Mouse (Mus musculus) T-helper 2 cell (primary cell): Measurements from ENCODE around the gene Zcchc12.

Source experiments
- in situ Hi-C: fragments of 300-600 bp; cut with MboI, MseI; formaldehyde crosslinking; loops from one replicate; pipeline ENCODE4 v1.15.1; 2025; ENCODE audit warnings: high pct_unique_total_duplicates

The Zcchc12 gene

DNA sequence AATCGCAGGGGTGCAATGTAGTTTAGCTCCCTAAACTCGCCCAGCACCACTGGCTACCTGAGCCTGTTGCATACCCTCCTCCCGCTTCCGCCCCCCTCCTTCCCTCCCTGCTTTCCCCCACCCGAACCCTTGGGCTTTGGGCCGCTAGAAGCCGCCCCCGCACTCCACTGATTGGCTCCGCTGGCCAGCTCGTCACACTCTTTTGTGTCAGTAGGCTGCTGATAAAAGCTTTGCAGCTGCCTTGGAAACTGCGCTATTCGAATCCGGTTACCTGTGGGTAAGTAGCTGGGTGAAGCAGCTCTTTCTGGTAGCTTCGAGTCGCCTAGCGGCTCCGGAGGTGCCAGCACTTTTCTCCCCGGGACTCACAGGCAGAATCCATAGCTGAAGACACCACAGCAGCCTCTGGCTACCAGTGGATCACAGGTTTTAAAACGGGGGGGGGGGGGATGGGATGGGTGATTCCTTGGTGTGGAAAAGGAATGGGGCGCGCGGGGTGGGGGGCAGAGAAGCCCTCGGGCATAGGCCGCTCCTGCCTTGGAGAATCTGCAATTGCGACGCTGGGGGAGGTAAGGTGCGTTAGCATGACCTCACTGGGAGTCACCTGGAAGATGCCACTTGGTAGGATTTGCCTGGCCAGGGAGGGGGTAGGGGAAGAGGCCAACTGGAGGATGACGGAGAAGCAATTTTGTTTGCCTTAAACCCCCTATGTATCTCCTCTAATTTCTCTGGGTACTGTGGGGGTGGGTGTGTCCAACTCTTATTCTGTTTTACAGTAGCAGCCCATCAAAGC is at the start of gene Zcchc12:
Gene Zcchc12 (plus strand): TSS at position 169 of the 790 bp plus-strand sequence.
- in situ Hi-C loops, result no loop called here

DNA sequence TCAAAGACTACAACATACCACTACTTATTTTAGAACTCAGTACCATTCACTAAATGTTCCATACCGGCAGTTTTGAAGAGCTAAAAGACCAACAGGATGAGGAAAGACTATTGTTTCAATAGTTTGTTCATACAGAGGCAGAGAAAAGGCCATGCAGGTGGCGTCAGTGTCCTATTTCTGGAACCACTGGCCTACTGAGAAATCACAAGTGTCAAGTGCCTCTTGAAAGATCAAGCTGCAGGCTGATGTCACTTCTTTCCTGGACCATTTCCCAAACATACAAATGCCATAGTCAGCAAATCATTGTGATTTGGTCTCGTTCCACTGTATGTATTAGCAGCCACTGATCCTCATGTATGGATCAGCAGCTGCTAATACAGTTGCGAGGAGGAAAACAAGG is 49.0 kb upstream of the Zcchc12 start:
- in situ Hi-C loops, result no loop called here

DNA sequence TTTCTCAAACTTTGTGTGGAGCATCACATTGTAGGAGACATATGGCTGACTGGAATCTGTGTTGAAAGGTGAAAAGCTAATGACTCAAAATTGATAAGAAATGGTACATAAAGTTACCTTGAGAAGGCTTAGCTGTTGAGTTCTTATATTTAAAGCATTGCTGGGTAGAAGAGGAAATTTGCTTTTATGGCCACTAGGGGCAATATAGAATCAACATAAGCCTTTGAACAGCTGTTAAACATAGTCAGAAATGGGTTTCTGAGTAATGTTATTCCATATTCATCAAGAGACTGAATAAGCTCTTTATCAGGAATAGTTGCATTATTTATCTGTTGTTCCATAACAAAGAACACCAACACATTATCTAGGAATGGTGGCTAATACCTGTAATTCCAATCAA is 45.6 kb upstream of the Zcchc12 start:
- in situ Hi-C loops, result no loop called here

DNA sequence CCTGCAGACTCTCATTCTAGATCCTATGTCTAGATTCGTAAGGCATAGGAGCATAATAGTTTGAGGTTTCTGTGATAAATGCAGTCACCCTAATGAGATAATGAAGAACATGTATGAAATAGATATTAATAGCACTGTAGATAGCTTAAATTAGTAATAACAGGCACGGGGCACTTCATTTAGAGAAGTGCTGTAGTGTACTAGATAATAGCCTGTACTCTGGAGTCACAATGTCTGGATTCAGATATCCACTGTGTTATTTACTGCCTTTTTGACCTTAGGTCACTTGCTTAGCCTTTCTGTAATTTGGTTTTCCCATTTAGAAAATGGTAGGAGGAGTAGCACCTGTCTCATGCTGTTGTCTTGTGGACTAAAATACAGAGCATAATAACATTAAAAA is 39.0 kb upstream of the Zcchc12 start:
- in situ Hi-C loops, result no loop called here

DNA sequence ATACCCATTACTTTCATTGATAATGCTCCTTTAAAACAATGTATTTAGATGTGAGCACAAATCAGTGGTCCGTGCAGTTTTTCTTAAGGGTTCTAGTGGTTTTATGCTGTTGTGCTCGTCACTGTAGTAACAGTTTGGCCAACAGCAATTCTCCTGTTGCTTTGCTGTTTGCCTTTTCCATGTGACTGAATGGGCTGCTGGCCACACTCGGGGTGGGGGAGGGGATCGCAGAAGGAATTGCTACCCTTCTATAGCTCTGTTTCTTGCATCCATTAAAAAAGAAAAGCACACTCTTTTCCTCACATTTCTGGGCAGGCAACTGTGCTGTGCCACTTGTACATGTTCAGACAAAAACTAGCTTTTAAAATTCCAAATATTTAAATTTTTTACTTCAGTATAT is 34.1 kb upstream of the Zcchc12 start:
- in situ Hi-C loops, result no loop called here

DNA sequence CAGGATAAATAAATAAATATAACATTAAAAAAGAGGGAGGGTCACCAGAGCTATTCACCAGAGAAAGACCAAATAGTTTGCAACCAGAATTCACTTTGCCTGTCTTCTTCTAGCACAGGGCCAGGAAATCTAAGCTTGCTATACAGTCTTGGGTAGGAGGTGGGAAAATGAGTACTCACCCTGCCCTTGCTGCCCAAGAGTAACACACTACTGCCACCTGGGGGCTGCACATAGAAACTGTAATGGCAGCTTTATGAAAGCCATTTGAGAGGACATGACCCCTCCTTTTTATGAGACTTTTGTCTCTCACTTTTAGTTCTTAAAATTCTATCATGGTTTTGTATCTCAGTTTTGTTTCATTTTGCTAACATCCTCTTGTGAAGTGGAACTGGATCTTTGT is 12.1 kb upstream of the Zcchc12 start:
- in situ Hi-C loops, result loop anchor here (10.0 kb wide), 1 partner anchor 349 kb away; no protein-coding TSS in a partner anchor

DNA sequence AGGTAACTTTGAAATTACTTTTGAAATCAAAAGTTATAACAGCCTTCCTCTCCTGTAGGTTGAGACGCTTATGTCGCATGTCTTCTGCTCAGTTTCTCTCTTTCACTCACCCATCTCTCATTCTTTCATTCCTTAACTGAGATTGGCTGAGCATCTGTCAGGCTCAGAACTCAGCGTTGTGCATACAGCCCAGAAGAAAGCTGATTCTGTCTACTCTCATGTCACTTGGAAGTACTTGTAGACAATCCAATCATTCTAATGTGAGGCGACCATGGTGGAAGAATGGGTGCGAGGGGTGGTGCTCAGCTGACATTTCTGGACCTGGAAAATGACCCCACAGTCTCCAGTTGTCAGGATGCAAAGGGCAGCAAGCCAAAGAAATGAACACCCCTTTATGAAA is 9.7 kb upstream of the Zcchc12 start:
- in situ Hi-C loops, result loop anchor here (10.0 kb wide), 1 partner anchor 351 kb away; no protein-coding TSS in a partner anchor

DNA sequence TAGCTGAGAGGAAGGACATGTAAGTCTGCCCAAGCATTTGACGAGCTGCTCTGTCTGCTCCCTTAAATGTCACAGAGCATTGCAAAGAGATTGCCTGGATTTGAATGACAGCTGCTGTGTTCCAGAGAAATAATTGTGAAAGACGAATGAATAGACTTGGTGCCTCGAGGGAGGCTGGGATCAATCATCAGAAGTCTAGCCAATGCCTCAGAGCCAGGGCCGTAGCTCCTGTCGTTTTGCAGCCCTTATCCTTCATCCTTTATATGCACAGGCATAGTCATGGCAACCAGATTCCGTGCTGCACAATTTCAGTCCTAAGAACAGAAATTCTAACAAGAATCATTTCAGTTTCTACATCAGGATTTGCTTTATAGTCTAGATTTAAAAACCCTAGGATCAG is 9.3 kb upstream of the Zcchc12 start:
- in situ Hi-C loops, result loop anchor here (10.0 kb wide), 1 partner anchor 352 kb away; no protein-coding TSS in a partner anchor

DNA sequence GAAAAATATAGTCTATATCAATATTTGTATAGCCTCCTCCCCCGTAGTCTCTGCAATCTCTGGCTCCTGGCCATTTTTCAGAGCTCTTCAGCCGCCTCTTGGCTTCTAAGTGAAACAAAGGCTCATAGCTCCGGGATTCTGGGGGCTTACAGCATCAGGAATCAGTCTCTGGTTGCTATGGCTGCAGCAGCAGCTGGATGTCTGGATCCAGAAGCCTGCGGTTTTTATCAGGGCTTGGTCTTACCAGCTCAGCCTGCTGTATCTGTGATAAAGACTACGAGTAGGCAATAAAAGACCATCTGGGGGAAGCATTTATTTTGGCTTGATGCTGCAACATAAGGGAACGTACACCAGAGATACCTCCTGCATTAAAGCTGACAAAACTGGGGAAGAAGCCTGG is 1.8 kb upstream of the Zcchc12 start:
- in situ Hi-C loops, result no loop called here

DNA sequence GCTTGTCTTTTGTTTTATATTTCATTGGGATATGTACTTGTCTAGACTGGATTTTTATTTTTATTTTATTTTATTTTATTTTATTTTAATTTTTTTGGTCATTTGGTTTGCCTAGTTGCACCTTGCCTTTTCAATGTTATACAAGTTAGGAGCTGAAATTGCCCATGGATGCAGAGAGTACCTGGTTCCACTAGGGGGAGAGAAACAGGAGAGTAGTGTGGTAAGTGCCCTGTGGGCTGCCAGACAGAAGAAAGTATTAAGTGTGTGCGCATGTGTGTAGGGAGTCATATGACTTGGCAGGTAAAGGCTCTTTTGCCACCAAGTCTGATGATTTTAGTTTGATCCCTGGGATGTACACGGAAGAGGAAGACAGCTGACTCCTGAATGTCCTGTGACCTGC is 13.8 kb downstream of the Zcchc12 start:
- in situ Hi-C loops, result no loop called here

DNA sequence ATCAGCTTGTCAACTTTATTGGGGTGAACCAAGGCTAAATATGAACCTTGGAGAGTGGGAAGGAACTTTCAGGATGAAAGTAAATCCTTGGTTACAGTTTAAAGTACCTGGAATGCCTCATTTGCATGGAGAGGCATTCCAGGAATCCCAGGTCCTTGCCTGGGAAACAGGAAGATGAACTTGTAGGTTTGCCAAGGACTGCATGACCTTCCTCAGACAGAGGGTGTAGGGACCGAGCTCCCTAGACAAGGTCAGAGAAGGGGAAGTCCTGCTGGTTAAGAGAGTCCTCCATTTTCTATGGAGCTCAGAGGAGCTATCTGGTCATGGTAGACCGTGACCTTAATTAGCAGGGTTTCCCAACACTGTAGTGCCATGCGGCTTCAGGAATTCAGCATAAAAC is 15.5 kb downstream of the Zcchc12 start:
- in situ Hi-C loops, result no loop called here

DNA sequence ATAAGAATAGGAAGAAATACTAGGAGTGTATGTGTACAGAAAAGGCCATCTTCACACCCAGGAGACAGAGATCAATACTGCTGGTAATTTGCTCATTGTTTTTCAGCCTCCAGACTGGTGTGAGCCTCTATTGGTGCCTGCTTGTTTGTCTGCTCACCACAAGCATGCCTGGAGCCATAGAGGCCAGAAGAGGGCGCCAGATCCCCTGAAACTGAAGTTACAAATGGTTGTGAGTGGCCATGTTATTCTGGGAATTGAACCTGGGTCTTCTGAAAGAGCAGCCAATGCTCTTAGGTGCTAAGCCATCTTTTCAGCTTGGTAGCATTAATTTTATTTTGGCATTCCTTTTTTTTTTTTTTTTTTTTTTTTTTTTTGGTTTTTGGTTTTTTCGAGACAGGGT is 25.7 kb downstream of the Zcchc12 start:
- in situ Hi-C loops, result no loop called here

DNA sequence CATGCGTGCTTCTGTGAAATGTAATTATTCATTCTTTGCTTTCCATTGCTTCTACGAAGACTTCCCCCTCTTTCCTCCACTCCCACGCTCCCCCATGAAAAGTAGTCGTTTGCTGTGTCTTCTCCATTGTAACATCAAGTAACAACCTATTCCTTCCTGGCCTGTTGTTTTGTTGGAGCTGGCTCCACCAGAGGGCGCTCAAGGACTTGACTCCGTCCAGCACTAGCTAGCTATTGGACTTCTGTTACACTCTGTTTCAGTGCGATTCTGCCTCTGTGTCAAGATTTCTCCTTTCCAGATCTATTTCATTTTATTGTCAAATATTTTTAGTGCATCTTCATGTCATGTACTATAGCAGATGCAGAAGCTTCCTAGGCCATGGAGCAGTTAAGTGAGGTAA is 30.1 kb downstream of the Zcchc12 start:
- in situ Hi-C loops, result loop anchor here (5.0 kb wide), 1 partner anchor 167 kb away; no protein-coding TSS in a partner anchor

DNA sequence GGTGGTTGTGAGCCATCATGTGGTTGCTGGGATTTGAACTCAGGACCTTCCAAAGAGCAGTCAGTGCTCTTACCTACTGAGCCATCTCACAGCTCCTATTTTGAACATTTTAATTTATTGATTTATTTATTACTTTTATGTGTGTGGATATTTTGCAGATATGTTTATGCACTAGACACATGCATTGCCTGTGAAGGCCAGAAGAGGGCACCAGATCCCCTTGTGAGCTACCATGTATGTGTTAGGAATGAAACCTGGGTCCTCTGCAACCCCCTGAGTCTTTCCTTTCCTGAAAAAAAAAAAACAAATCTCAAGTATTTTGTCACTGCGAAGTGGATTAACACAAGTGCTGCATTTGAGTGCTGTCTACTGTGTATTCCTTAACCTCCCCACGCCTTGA is 30.9 kb downstream of the Zcchc12 start:
- in situ Hi-C loops, result loop anchor here (5.0 kb wide), 1 partner anchor 166 kb away; no protein-coding TSS in a partner anchor

DNA sequence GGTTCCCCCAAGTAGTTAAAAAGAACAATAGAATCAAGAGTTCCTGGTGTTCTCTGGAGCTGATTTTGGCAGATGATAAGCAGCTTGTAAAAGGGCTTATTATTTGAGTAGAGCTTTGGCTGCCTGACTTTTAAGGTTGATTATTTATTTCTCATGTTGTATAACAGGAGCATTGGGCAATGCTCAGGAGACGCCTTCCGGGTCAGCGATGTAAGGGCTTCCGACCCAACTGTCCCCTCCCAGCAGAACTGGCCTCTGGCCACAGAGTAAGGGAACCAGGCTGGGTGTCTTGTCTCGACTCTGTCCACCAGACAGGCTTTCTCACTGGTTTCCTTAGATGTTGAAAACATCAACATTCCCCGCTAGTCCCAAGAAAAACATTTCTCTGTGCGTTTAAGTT is 33.2 kb downstream of the Zcchc12 start:
- in situ Hi-C loops, result loop anchor here (5.0 kb wide), 1 partner anchor 163 kb away; no protein-coding TSS in a partner anchor

DNA sequence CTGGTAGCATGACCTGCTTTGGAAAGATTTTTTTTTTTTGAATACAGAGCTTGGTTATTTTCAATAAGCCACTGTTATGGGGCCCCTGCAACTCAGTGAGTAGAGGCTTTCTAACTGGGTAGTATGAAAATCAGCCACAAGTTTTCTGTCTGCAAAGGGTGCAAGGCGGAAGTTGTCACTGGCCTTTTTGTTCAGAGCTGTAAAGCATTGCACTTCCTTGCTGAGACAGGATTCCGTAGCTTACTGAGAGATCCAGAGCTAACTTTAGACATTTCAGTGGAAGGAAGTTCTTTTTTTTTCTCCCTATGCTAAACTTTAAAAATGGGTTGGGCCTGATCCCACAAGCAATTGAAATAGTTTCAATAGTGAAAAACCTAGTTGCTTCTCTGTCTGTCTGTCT is 33.6 kb downstream of the Zcchc12 start:
- in situ Hi-C loops, result loop anchor here (5.0 kb wide), 1 partner anchor 163 kb away; no protein-coding TSS in a partner anchor

DNA sequence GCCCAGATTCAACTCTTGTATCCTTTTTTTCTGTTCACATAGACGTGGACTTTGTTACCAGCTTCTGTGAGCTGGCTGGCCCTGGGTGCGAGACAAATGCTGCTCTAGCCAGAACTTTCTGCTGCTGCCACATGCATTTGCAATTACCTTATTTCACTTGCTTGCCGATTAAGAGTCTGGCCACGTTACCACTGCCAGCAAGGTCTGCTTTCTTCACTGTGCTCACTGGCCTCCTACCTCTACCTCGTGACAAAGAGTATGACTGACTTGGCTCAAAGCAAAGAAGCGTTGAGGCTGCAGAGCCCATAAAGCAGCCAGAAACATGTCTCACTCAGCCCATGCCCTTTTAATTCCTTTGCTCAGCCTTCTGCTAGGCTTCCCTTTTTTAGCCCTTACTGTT is 39.9 kb downstream of the Zcchc12 start:
- in situ Hi-C loops, result no loop called here
